Mouse (Mus musculus) neutrophil, adult 83 days (primary cell): ENCODE data around the gene Nek8. TPM values are rescaled to one million over a fixed set of nuclear protein-coding genes. Genes with fewer than 3 reads are reported as not detected.

Source experiments
- total RNA-seq, 2 experiments: library from RNA; stranded (reverse); gene quantifications; one replicate each; pipeline ENCODE4 v1.2.4; 2023

Nek8 gene
- 1 to 10 TPM; 4.3 to 7.2 TPM for total RNA-seq

DNA sequence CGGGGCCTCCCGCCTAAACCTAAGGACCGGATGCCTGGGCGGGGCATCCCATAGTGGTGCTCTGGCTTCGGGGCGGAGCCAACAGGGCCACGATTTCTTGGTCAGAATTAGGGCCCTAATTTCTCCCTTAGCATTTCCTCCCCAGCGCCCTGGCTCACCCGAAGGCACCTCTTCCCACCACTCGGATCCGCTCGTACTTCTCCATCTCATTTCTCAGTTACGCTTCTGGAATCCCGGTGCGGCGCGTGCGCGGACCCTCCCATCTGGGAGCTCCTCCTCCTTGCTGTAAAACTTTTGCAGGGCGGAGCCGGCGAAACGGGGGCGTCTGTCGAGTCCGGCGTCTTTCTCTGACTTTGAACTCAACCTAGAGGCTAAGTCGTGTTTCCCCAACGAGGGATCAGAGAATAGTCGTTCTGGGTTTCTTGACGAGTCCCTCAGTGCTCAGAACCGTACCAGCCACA is at the start of gene Nek8, which contains the start of gene Tlcd1:
TSS of gene Nek8 (minus strand) at position 274 of the 461 bp plus-strand sequence.
TSS of gene Tlcd1 (plus strand) at position 310 of the 461 bp plus-strand sequence.

DNA sequence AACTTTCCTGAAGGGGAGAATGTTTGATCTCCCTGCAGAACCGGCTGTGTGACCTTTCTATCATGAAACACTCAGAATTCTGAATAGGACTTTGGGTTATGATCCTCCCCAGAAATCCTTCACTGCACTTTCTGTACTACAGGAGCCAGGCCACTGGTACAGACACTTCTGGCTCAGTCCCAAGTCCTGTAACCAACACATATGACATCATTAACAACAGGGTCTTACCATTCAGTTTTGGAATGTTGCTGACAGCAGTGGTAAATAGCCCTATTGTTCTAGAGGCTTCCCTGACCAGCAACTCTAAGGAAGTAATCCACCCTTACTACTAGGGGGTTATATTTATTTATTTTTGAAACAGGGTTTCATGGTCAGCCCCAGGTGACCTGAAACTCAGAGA is 16.6 kb upstream of the Nek8 start, which contains the start of gene Proca1:
TSS of gene Proca1 (plus strand) at position 280 of the 400 bp plus-strand sequence.

DNA sequence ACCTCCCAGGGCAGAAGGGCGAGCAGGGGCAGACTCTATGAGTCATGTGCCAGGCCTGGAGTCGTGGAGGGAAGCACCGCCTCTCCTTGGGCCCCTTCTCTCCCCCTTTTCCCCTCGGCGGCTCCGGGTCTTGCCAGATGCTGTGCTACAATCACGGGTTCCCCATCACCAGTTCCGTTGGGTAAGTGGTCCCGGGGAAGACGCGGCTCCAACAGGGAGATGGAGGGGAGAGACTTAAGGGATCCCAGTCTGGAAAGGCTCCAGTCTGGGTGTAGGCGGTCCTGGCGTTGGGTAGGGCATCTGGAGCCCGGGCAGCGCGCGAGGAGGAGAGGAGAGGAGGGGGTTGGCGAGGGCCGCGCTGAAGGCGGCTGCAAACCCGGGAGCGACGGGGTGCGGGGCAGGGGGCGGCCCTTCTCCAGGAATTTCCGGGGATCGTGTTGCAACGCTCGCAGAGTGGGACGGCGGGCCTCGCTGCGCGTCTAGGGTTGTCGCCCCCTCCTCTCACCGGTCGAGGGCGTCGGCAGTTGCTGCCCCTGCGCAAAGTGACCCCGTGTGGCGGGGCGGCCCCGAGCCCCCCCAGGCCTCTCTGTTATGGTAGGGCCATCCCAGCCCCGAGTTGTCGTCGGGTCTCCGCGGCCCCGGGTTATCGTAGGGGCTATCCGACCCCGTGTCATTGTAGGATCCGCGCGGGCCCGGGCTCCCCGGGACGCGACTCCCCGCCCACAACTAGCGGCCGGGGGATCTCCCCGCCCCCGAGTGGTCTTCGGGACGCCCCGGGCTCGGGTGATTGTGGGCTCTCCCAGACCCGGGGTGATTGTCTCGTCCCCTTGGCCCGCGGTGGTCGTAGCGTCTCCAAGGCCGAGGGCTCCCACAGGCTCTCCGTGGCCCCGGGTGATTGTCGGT is 12.1 kb upstream of the Nek8 start, which contains the start of gene Rab34:
TSS of gene Rab34 (plus strand) at position 100 of the 903 bp plus-strand sequence.

GRCm38 (mm10) chr11:78182961-78183844 is 6.7 kb upstream of the Nek8 start, which contains the start of gene Rpl23a:
Gene Rpl23a, minus strand, starts transcription at chr11:78183584.

DNA sequence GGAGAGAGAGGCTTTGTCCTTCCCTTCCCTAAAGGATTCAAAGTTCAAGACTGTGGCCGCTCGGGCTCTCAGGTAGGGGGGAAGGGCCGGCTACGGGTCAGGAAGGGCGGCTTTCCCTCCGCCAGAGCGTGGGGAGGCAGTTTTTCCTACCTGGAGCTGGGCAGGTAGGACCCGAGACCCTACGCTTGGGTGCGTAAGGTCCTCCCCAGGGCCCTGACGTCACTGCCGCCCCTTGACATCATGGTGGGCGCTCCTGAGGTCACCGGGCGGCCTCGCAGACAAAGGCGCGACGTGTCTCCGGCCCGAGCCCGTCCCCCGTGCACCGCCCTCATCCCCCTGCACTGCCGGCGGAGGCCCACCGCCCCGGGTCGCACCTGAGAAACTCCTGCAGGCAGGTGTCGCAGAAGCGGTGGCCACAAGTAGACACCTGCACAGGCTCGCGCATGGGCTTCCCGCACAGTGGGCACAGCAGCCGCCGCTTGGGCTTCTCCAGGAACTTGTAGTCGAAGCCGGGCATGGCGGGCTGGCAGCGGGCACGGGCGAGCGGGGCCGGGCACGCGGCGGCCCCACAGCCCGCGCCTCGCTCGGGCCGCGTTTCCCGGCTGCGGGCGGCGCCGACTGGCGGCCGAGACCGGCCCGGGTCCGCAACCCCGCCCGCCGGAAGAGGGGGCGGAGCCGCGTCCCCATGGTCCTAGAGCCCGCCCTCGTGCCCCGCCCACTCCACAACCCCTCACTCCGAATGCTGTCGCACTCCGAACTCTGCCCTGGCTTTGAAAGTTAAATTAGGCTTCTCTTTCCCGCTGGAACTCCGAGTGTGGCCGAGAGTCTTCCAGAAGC is 11.3 kb downstream of the Nek8 start, which contains the start of gene Traf4:
TSS of gene Traf4 (minus strand) at position 666 of the 837 bp plus-strand sequence.

Other genes starting within 250 kb of the Nek8 start
- gene Sez6, start 245.9 kb downstream of the Nek8 start, total RNA-seq = not detected
- 10 to 100 TPM; 80.1 to 87.9 TPM for gene Phf12, start 193.9 kb downstream of the Nek8 start, total RNA-seq
- gene Dhrs13, start 144.4 kb downstream of the Nek8 start, total RNA-seq = 1 to 10 TPM; 3.0 to 3.5 TPM
- gene Flot2, start 138.7 kb downstream of the Nek8 start, total RNA-seq = 100 to 1,000 TPM; 133 to 140 TPM
- gene Eral1, start 96.3 kb downstream of the Nek8 start, total RNA-seq = 10 to 100 TPM; 15.4 to 16.7 TPM
- 10 to 100 TPM; 41.9 to 50.7 TPM for gene Fam222b, start 82.0 kb downstream of the Nek8 start, total RNA-seq
- 1 to 10 TPM; 6.3 to 8.1 TPM for gene Traf4, start 11.1 kb downstream of the Nek8 start, total RNA-seq
- gene Tlcd1, start within 50 bp of the Nek8 start, total RNA-seq = 1 to 10 TPM; 6.0 to 7.4 TPM
- 1,000 to 10,000 TPM; 1,117 to 1,118 TPM for gene Rpl23a, start 6.9 kb upstream of the Nek8 start, total RNA-seq
- gene Rab34, start 11.8 kb upstream of the Nek8 start, total RNA-seq = under 1 TPM in 1 of 2 experiments, not detected in 1; 0.46 TPM
- gene Proca1, start 16.7 kb upstream of the Nek8 start, total RNA-seq = 1 to 10 TPM; 1.1 to 1.3 TPM
- gene Sdf2, start 69.1 kb upstream of the Nek8 start, total RNA-seq = 10 to 100 TPM; 42.7 to 43.7 TPM
- 10 to 100 TPM; 40.2 to 42.4 TPM for gene Supt6, start 69.3 kb upstream of the Nek8 start, total RNA-seq
- 10 to 100 TPM; 60.2 to 60.8 TPM for gene 2610507B11Rik, start 85.1 kb upstream of the Nek8 start, total RNA-seq
- under 1 TPM; 0.26 to 0.68 TPM for gene BC030499, start 114.2 kb upstream of the Nek8 start, total RNA-seq
- gene Spag5, start 124.9 kb upstream of the Nek8 start, total RNA-seq = 10 to 100 TPM; 61.7 to 63.1 TPM
- 1 to 10 TPM; 2.6 to 3.6 TPM for gene Aldoc, start 146.3 kb upstream of the Nek8 start, total RNA-seq
- 10 to 100 TPM; 37.7 to 40.2 TPM for gene Pigs, start 151.7 kb upstream of the Nek8 start, total RNA-seq
- gene Unc119, start 166.8 kb upstream of the Nek8 start, total RNA-seq = 100 to 1,000 TPM; 106 to 112 TPM
- gene Foxn1, start 209.9 kb upstream of the Nek8 start, total RNA-seq = under 1 TPM in 1 of 2 experiments, not detected in 1; 0.15 TPM
- under 1 TPM in 1 of 2 experiments, not detected in 1; 0.22 TPM for gene Slc13a2, start 245.5 kb upstream of the Nek8 start, total RNA-seq